ENCODE assay signal across 23 mouse cellular contexts in the genomic region with DNA sequence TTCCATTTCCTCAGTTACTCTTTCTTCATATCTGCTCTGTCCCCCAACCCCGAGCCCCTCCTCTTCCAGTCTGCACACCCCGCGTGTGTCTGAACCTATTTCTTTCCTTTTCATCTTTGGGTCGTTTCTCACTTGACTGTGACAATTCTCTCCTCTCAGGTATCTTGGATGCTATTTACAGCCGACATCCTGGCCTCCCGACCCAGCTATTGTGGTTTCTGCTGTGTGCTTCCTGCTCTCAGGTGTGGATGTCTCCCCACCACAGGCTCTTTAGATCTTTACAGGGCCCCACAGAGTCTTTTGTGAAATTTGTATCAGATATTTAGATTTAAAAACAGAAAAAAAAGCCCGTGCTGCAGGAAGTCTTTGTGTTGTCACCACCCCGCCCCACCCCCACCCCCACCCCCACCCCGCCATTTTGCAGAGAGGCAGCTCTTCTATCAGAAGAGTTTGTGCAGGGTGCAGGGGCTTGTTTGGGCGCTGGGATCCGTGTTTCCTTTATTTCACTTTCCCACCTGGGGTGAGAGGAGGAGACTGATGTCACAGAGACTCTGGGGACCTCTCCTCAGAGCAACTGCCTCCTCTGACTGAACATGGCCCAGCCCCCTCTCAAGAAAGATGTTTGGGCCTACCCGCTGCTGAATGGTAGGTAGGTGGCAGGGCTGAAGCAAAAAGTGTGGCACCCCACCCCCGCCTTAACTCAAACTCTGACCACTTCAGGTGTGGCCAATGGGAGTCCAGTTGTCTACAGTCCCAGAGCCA. TPM values are rescaled to one million over a fixed set of nuclear protein-coding genes. Genes with fewer than 3 reads are reported as not detected.
DNase-seq lines count a peak whose midpoint lies in the region; ATAC-seq and TF ChIP-seq lines count a peak whose summit lies in the region.
"Had no signal": no experiment of that assay in that cellular context is flagged by ENCODE, and none has a peak within 500 bp of the region (broad histone marks: within the 10 kb centered on the region; RNA-seq: fewer than 3 reads in every experiment).

No protein-coding gene starts in this region.

- no peak overlapping the region for H3K9ac ChIP-seq in lung, embryonic 16.5 days (ENCODE audit: low read length)
- 0 out of 2 replicates have a peak overlapping the region, but pooled peaks have one; percentile 9 for H3K9ac ChIP-seq in ES-Bruce4 (ENCODE audit: low read depth, poor library complexity, severe bottlenecking)
- no peak overlapping the region for H3K9ac ChIP-seq in liver, postnatal 0 days (replicated peaks)
- H3K9ac ChIP-seq: embryonic facial prominence, embryonic 12.5 days; forebrain, embryonic 12.5 days; hindbrain, embryonic 15.5 days; midbrain, embryonic 12.5 days; neural tube, embryonic 12.5 days had no signal

- H3K27ac ChIP-seq in lung, embryonic 16.5 days (ENCODE audit: low read length) = no peak overlapping the region
- no peak overlapping the region for H3K27ac ChIP-seq in ES-Bruce4 (ENCODE audit: insufficient read depth, low read length)
- no peak overlapping the region for H3K27ac ChIP-seq in liver, postnatal 0 days (ENCODE audit: low read depth)
- H3K27ac ChIP-seq: embryonic facial prominence, embryonic 12.5 days; forebrain, embryonic 12.5 days; hindbrain, embryonic 15.5 days; midbrain, embryonic 12.5 days; neural tube, embryonic 12.5 days had no signal

- DNase-seq in lung, adult 18-20 months = no peak
- DNase-seq in induced T-regulatory cell, adult 2 months (ENCODE audit: low read depth) = peak; percentile 82
- DNase-seq in thymus, postnatal 14 days = peak; percentile 77
- DNase-seq in liver, postnatal 0 days = no peak
- no peak for DNase-seq in left cerebral cortex, postnatal 25 days (ENCODE audit: low spot score in 2 of 2)
- DNase-seq in adrenal gland, postnatal 25 days = no peak
- DNase-seq: adrenal gland, postnatal 14 days; cerebellum, postnatal 36 days; kidney, adult 2 months; liver had no signal

- no peak overlapping the region for H3K4me2 ChIP-seq in lung, embryonic 16.5 days (ENCODE audit: low read depth, low read length)
- no peak overlapping the region for H3K4me2 ChIP-seq in liver, postnatal 0 days (ENCODE audit: low read depth, low read length)
- H3K4me2 ChIP-seq: embryonic facial prominence, embryonic 12.5 days; forebrain, embryonic 12.5 days; hindbrain, embryonic 15.5 days; midbrain, embryonic 12.5 days; neural tube, embryonic 12.5 days had no signal

- no peak for TF ChIP-seq POLR2A in ES-Bruce4 (IDR thresholded peaks at IDR 0.05; ENCODE audit: insufficient read depth, low read length)

- 0 out of 2 replicates have a peak, but pooled peaks have one; percentile 37 for ATAC-seq in lung, embryonic 16.5 days (ENCODE audit: low read depth)
- no peak for ATAC-seq in liver, postnatal 0 days
- ATAC-seq: lung, postnatal 0 days; Patski had no signal

- peaks cover 12% of the 10 kb centered on the region; the same call in 1 of the 2 replicates for H3K4me1 ChIP-seq in lung, embryonic 16.5 days (replicated peaks; ENCODE audit: control insufficient read depth, insufficient read depth, low read length)
- no peaks in the 10 kb centered on the region for H3K4me1 ChIP-seq in ES-Bruce4 (ENCODE audit: control insufficient read depth, insufficient read depth, low read length)
- no peaks in the 10 kb centered on the region for H3K4me1 ChIP-seq in liver, postnatal 0 days (ENCODE audit: insufficient read depth)

- H3K36me3 ChIP-seq in lung, embryonic 16.5 days (ENCODE audit: control insufficient read depth, insufficient read depth, low read length) = no peaks in the 10 kb centered on the region
- H3K36me3 ChIP-seq in ES-Bruce4 (ENCODE audit: control insufficient read depth, insufficient read depth, low read length, poor library complexity, severe bottlenecking) = no peaks in the 10 kb centered on the region
- H3K36me3 ChIP-seq in liver, postnatal 0 days (replicated peaks; ENCODE audit: insufficient read depth, low read length) = no peaks in the 10 kb centered on the region
- H3K36me3 ChIP-seq: embryonic facial prominence, embryonic 12.5 days; forebrain, embryonic 12.5 days; hindbrain, embryonic 15.5 days; midbrain, embryonic 12.5 days; neural tube, embryonic 12.5 days had no signal

- TF ChIP-seq CTCF in ES-Bruce4 (IDR thresholded peaks at IDR 0.05; ENCODE audit: low read depth, low read length) = no peak
- TF ChIP-seq CTCF in liver, postnatal 0 days (IDR thresholded peaks at IDR 0.05; ENCODE audit: low read depth) = no peak

- no peak for TF ChIP-seq EP300 in ES-Bruce4 (IDR thresholded peaks at IDR 0.05; ENCODE audit: insufficient read depth, low read depth, low read length)
- TF ChIP-seq EP300 in liver, postnatal 0 days (IDR thresholded peaks at IDR 0.05; ENCODE audit: low read depth) = no peak

- intact Hi-C loops in left cerebral cortex, postnatal 25 days (cut with DNase I) = no loop called here

- H3K4me3 ChIP-seq in lung, embryonic 16.5 days (ENCODE audit: low read length) = no peak overlapping the region
- no peak overlapping the region for H3K4me3 ChIP-seq in ES-Bruce4 (ENCODE audit: low read depth, low read length)
- no peak overlapping the region for H3K4me3 ChIP-seq in liver, postnatal 0 days (ENCODE audit: low read depth, low read length)
- H3K4me3 ChIP-seq: embryonic facial prominence, embryonic 12.5 days; forebrain, embryonic 12.5 days; hindbrain, embryonic 15.5 days; midbrain, embryonic 12.5 days; neural tube, embryonic 12.5 days had no signal

- 43% methylated on average over 13 of the region's 13 CpGs for WGBS in lung, embryonic 16.5 days
- 47% methylated on average over 13 of the region's 13 CpGs for whole genome bisulfite sequencing in liver, postnatal 0 days (ENCODE audit: insufficient replicate concordance)

- no peaks in the 10 kb centered on the region for H3K9me3 ChIP-seq in lung, embryonic 16.5 days (ENCODE audit: control insufficient read depth, low read length)
- no peaks in the 10 kb centered on the region for H3K9me3 ChIP-seq in ES-Bruce4 (replicated peaks; ENCODE audit: control insufficient read depth, insufficient read depth, low read length, poor library complexity, severe bottlenecking)
- H3K9me3 ChIP-seq in liver, postnatal 0 days (ENCODE audit: low read length) = no peaks in the 10 kb centered on the region
- H3K9me3 ChIP-seq: embryonic facial prominence, embryonic 12.5 days; forebrain, embryonic 12.5 days; hindbrain, embryonic 15.5 days; midbrain, embryonic 12.5 days; neural tube, embryonic 12.5 days had no signal

- peaks cover 4% of the 10 kb centered on the region; the same call in 1 of the 2 replicates for H3K27me3 ChIP-seq in lung, embryonic 16.5 days (ENCODE audit: control insufficient read depth, insufficient read depth, low read depth, low read length)
- H3K27me3 ChIP-seq in ES-Bruce4 (ENCODE audit: control insufficient read depth, insufficient read depth, low read length, poor library complexity, severe bottlenecking) = no peaks in the 10 kb centered on the region
- no peaks in the 10 kb centered on the region for H3K27me3 ChIP-seq in liver, postnatal 0 days (ENCODE audit: insufficient read depth, low read length)
- H3K27me3 ChIP-seq: embryonic facial prominence, embryonic 12.5 days; forebrain, embryonic 12.5 days; hindbrain, embryonic 15.5 days; midbrain, embryonic 12.5 days; neural tube, embryonic 12.5 days had no signal

RNA-seq across cellular contexts. Expression of a gene that starts 6.4 kb away (rescaled TPM):
- polyA plus RNA-seq in lung, embryonic 16.5 days (2015; fragmentation: Nextera tagmentation; extraction: Ambion mirVana) = 0.82 and 0.95 TPM in 2 replicates
- not detected in 2 replicates for polyA plus RNA-seq in ES-Bruce4 (2011; ENCODE audit: insufficient read depth, insufficient read length, low read depth, missing spikeins)
- polyA plus RNA-seq in liver, postnatal 0 days (2015; fragmentation: Nextera tagmentation; extraction: Ambion mirVana) = not detected in 2 replicates
- not detected for total RNA-seq in left cerebral cortex, postnatal 25 days (2021)
- not detected in 2 replicates for total RNA-seq in adrenal gland, postnatal 25 days (2021)
- total RNA-seq: adrenal gland, postnatal 14 days; granulocyte monocyte progenitor cell, adult 5-6 weeks; layer of hippocampus, adult 18-20 months; left cerebral cortex, postnatal 10 days had no signal
- polyA plus RNA-seq: forebrain, embryonic 12.5 days; heart, embryonic 16.5 days; kidney, adult 2 months; midbrain, embryonic 12.5 days; Patski had no signal

RNA-seq across cellular contexts. Expression of a gene that starts 20.6 kb away (rescaled TPM):
- polyA plus RNA-seq in lung, embryonic 16.5 days (2015; fragmentation: Nextera tagmentation; extraction: Ambion mirVana) = 15.1 and 17.5 TPM in 2 replicates
- polyA plus RNA-seq in ES-Bruce4 (2011; ENCODE audit: insufficient read depth, insufficient read length, low read depth, missing spikeins) = 16.8 and 20.1 TPM in 2 replicates
- 2.7 and 2.9 TPM in 2 replicates for polyA plus RNA-seq in liver, postnatal 0 days (2015; fragmentation: Nextera tagmentation; extraction: Ambion mirVana)
- 10 to 100 TPM; 21.8 to 23.7 TPM for total RNA-seq in left cerebral cortex, postnatal 25 days (2021)
- total RNA-seq in adrenal gland, postnatal 25 days (2021) = 16.0 and 22.1 TPM in 2 replicates

RNA-seq across cellular contexts. Expression of a gene that starts 43.7 kb away (rescaled TPM):
- 0.46 TPM in 1 of 2 replicates, not detected in the other for polyA plus RNA-seq in lung, embryonic 16.5 days (2015; fragmentation: Nextera tagmentation; extraction: Ambion mirVana)
- 0.55 TPM in 1 of 2 replicates, not detected in the other for polyA plus RNA-seq in ES-Bruce4 (2011; ENCODE audit: insufficient read depth, insufficient read length, low read depth, missing spikeins)
- polyA plus RNA-seq in liver, postnatal 0 days (2015; fragmentation: Nextera tagmentation; extraction: Ambion mirVana) = 0.09 TPM in 1 of 2 replicates, not detected in the other
- under 1 TPM in 1 of 2 experiments, not detected in 1; 0.46 TPM for total RNA-seq in left cerebral cortex, postnatal 25 days (2021)
- 0.55 TPM in 1 of 2 replicates, not detected in the other for total RNA-seq in adrenal gland, postnatal 25 days (2021)
- total RNA-seq: adrenal gland, postnatal 14 days; granulocyte monocyte progenitor cell, adult 5-6 weeks had no signal
- polyA plus RNA-seq: hindbrain, embryonic 15.5 days; neural tube, embryonic 12.5 days had no signal

RNA-seq across cellular contexts. Expression of a gene that starts 44.1 kb away (rescaled TPM):
- polyA plus RNA-seq in lung, embryonic 16.5 days (2015; fragmentation: Nextera tagmentation; extraction: Ambion mirVana) = 20.2 and 21.4 TPM in 2 replicates
- polyA plus RNA-seq in ES-Bruce4 (2011; ENCODE audit: insufficient read depth, insufficient read length, low read depth, missing spikeins) = 31.8 and 33.3 TPM in 2 replicates
- polyA plus RNA-seq in liver, postnatal 0 days (2015; fragmentation: Nextera tagmentation; extraction: Ambion mirVana) = 4.5 and 4.9 TPM in 2 replicates
- total RNA-seq in left cerebral cortex, postnatal 25 days (2021) = under 1 TPM in 1 of 2 experiments, not detected in 1; 0.32 TPM
- 0.85 and 2.1 TPM in 2 replicates for total RNA-seq in adrenal gland, postnatal 25 days (2021)

RNA-seq across cellular contexts. Expression of a gene that starts 44.3 kb away (rescaled TPM):
- polyA plus RNA-seq in lung, embryonic 16.5 days (2015; fragmentation: Nextera tagmentation; extraction: Ambion mirVana) = 137 and 140 TPM in 2 replicates
- 48.1 and 49.0 TPM in 2 replicates for polyA plus RNA-seq in ES-Bruce4 (2011; ENCODE audit: insufficient read depth, insufficient read length, low read depth, missing spikeins)
- polyA plus RNA-seq in liver, postnatal 0 days (2015; fragmentation: Nextera tagmentation; extraction: Ambion mirVana) = 73.2 and 81.4 TPM in 2 replicates
- total RNA-seq in left cerebral cortex, postnatal 25 days (2021) = 10 to 100 TPM; 72.1 to 74.6 TPM
- total RNA-seq in adrenal gland, postnatal 25 days (2021) = 74.4 and 84.2 TPM in 2 replicates

Comparison
In these comparisons a context has a peak if more than half of its experiments do, and no peak if none do; other contexts are left out.
1. DNase-seq: peak in induced T-regulatory cell, adult 2 months (single experiment) and thymus, postnatal 14 days (single experiment); none in lung, adult 18-20 months (0 of 2), liver, postnatal 0 days (single experiment), left cerebral cortex, postnatal 25 days (0 of 2) and adrenal gland, postnatal 25 days (single experiment).